In the genomic region with DNA sequence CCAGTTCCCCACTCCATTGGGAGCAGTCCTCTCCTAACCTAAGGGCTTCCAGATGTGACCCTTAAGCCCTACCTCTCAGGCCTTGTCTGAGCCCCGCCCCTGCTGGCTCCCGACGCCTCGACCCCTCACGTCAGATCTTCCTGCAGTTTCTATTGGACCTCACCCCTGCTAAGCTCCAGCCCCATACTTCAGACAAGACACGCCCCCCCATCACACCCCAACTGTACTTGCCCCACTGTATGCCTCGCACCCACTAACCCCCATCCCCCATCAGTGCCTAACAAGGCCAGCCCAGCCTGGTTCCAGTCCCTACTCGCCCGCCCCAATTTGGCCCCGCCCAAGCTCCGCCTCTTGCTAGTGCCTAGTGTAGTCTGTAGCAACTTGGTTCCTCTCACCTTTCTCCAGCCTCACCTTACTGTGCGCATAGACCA, we compare ENCODE assay signal across 8 mouse cellular contexts. TPM values are rescaled to one million over a fixed set of nuclear protein-coding genes. Genes with fewer than 3 reads are reported as not detected.
DNase-seq lines count a peak whose midpoint lies in the region; ATAC-seq and TF ChIP-seq lines count a peak whose summit lies in the region.

No protein-coding gene starts in this region.

- no peak overlapping the region for H3K27ac ChIP-seq in gastrocnemius, adult 2 months
- H3K27ac ChIP-seq in liver, embryonic 12.5 days, result no peak overlapping the region

- peak; percentile 26; the same call in 1 of the 2 replicates for ATAC-seq in erythroid progenitor cell, adult 5-6 weeks (replicated peaks; ENCODE audit: low FRiP score, poor library complexity, severe bottlenecking)
- ATAC-seq in liver, embryonic 12.5 days, result peak; percentile 80
- ATAC-seq in monocyte, adult 5-6 weeks (replicated peaks; ENCODE audit: insufficient number of reproducible peaks, low FRiP score, low TSS enrichment, poor library complexity, severe bottlenecking), result 0 out of 2 replicates have a peak, but pooled peaks have one; percentile 32

- H3K27me3 ChIP-seq in liver, embryonic 12.5 days (replicated peaks), result peaks cover 94% of the 10 kb centered on the region

- H3K4me1 ChIP-seq in liver, embryonic 12.5 days, result peaks cover 22% of the 10 kb centered on the region

- DNase-seq in gastrocnemius, adult 2 months, result peak; percentile 66
- DNase-seq in gastrocnemius, postnatal 4 days (ENCODE audit: low spot score in 2 of 2), result no peak
- peak; percentile 83 for DNase-seq in adrenal gland, adult 2 months
- peak; percentile 54 for DNase-seq in hindlimb bud, embryonic 11.5 days (ENCODE audit: extremely low spot score, low read depth, low spot score)
- peak; percentile 45 to 54 for DNase-seq in thymus, postnatal 36 days

- no peak overlapping the region for H3K9ac ChIP-seq in liver, embryonic 12.5 days

- no peak for TF ChIP-seq CTCF in gastrocnemius, adult 2 months (IDR thresholded peaks at IDR 0.05)

- no peaks in the 10 kb centered on the region for H3K36me3 ChIP-seq in liver, embryonic 12.5 days

- H3K9me3 ChIP-seq in liver, embryonic 12.5 days (replicated peaks), result no peaks in the 10 kb centered on the region

- H3K4me2 ChIP-seq in liver, embryonic 12.5 days, result peak overlapping the region; percentile 70

- intact Hi-C loops in gastrocnemius, adult 2 months (cut with DNase I), result no loop called here

- WGBS in liver, embryonic 12.5 days (ENCODE audit: insufficient replicate concordance), result 4% methylated on average over 12 of the region's 12 CpGs

- peak overlapping the region; percentile 39 for H3K4me3 ChIP-seq in gastrocnemius, adult 2 months
- peak overlapping the region; percentile 44 for H3K4me3 ChIP-seq in liver, embryonic 12.5 days

RNA-seq across cellular contexts. Expression of a gene that starts 32.3 kb away (rescaled TPM):
- total RNA-seq in gastrocnemius, adult 2 months (2021), result 10 to 100 TPM; 13.4 to 14.5 TPM
- 10 to 100 TPM; 30.5 to 37.8 TPM for total RNA-seq in gastrocnemius, postnatal 4 days (2021)
- total RNA-seq in adrenal gland, adult 2 months (2021), result 1 to 10 TPM; 1.5 to 2.5 TPM
- polyA plus RNA-seq in adrenal gland, adult 2 months (2012; rRNA removed), result 4.1 and 5.4 TPM in 2 replicates
- 3.6 TPM in 1 of 2 replicates, not detected in the other for total RNA-seq in erythroid progenitor cell, adult 5-6 weeks (2015; ENCODE audit: low replicate concordance)
- total RNA-seq in erythroid progenitor cell, adult 5-6 weeks (2017; ENCODE audit: low replicate concordance), result not detected in 2 replicates
- polyA plus RNA-seq in liver, embryonic 12.5 days (2016; fragmentation: Nextera tagmentation; extraction: Ambion mirVana), result 0.20 and 0.44 TPM in 2 replicates
- not detected in 3 replicates for total RNA-seq in monocyte, adult 5-6 weeks (2017)

RNA-seq across cellular contexts. Expression of a gene that starts 49.8 kb away (rescaled TPM):
- 10 to 100 TPM in 1 of 2 experiments, 1 to 10 TPM in 1; 9.9 to 16.3 TPM for total RNA-seq in gastrocnemius, adult 2 months (2021)
- 10 to 100 TPM; 12.4 to 14.6 TPM for total RNA-seq in gastrocnemius, postnatal 4 days (2021)
- total RNA-seq in adrenal gland, adult 2 months (2021), result 10 to 100 TPM; 11.3 to 18.3 TPM
- polyA plus RNA-seq in adrenal gland, adult 2 months (2012; rRNA removed), result 85.9 and 124 TPM in 2 replicates
- 10.9 and 13.3 TPM in 2 replicates for total RNA-seq in erythroid progenitor cell, adult 5-6 weeks (2015; ENCODE audit: low replicate concordance)
- 5.6 TPM in 2 replicates for total RNA-seq in erythroid progenitor cell, adult 5-6 weeks (2017; ENCODE audit: low replicate concordance)
- 286 and 295 TPM in 2 replicates for polyA plus RNA-seq in liver, embryonic 12.5 days (2016; fragmentation: Nextera tagmentation; extraction: Ambion mirVana)
- total RNA-seq in monocyte, adult 5-6 weeks (2017), result 2.3 to 15.8 TPM (median 14.1 TPM) in 3 replicates

Comparison
In these comparisons a context has a peak if more than half of its experiments do, and no peak if none do; other contexts are left out.
1. DNase-seq: peak in gastrocnemius, adult 2 months (single experiment), adrenal gland, adult 2 months (single experiment), hindlimb bud, embryonic 11.5 days (single experiment) and thymus, postnatal 36 days (2 of 2); none in gastrocnemius, postnatal 4 days (0 of 2).
2. ATAC-seq: peak in every context shown above with its lines; median percentile 80 in liver, embryonic 12.5 days; 32 in monocyte, adult 5-6 weeks; 26 in erythroid progenitor cell, adult 5-6 weeks.